Mouse (Mus musculus): ENCODE results near the gene Tmem132d. TPM values are rescaled to one million over a fixed set of nuclear protein-coding genes. Genes with fewer than 3 reads are reported as not detected.

Gene Tmem132d
- not detected in 2 replicates for polyA plus RNA-seq (2012; rRNA removed)

DNA sequence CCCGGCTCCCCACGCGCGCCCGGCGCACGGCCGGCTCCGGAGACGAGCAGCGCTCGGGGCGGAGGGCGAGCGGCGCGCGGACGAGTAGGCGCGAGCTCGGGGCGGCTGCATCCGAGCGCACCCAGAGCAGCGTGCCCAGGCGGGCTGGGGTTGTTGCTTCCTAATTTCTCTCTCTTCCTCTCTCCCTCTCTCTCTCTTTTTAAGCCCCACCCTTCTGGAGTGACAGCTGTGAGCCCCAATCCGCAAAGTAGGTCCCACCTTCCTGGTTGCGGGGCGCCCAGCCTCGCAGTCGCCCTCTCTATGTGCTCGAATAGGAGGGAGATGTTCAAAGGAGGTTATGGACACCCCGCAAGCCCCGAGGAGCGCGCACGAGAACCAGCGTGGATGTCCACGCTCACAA is at the start of gene Tmem132d:
Gene Tmem132d, minus strand, starts transcription at position 162 of the 400 bp plus-strand sequence.
- Histone ChIP-seq H3K4me3 (ENCODE audit: insufficient read depth, low read depth, low read length) (no peak within 1 kb of the TSS), H3K36me3 (ENCODE audit: control insufficient read depth, insufficient read depth, low read length) (no peaks in the 10 kb centered on the region), H3K27me3 (replicated peaks; ENCODE audit: control insufficient read depth, insufficient read depth, low read length) (no peaks in the 10 kb centered on the region), H3K4me1 (ENCODE audit: control insufficient read depth, insufficient read depth, low read length) (no peaks in the 10 kb centered on the region), H3K27ac (ENCODE audit: insufficient read depth, low read depth, low read length) (no peak within 1 kb of the TSS)
- no peak for DNase-seq
- WGBS: 2% methylated on average over 40 of the region's 40 CpGs
- TF ChIP-seq POLR2A (IDR thresholded peaks at IDR 0.05; ENCODE audit: low read depth, low read length): no peak
- no peak for TF ChIP-seq CTCF (conservative IDR thresholded peaks at IDR 0.05; ENCODE audit: insufficient read depth, insufficient read length, low read depth, low read length)

DNA sequence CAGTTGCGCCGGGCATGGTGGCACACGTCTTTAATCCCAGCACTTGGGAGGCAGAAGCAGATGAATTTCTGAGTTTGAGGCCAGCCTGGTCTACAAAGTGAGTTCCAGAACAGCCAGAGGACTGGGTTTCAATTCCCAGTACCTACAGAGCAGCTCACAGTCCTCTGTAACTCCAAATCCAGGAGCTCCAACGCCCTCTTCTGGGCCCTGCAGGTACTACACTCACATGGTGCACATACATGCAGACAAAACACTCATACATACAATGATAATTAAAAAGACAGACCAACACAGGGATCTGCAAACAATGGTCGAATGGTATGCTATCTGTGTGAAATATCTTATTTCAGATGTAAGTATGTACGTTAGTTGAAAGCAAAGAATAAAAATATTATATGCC is 47.9 kb upstream of the Tmem132d start:
- no peak overlapping the region for H3K4me3 ChIP-seq (ENCODE audit: insufficient read depth, low read depth, low read length)
- no peaks in the 10 kb centered on the region for H3K27me3 ChIP-seq (replicated peaks; ENCODE audit: control insufficient read depth, insufficient read depth, low read length)
- H3K4me1 ChIP-seq (ENCODE audit: control insufficient read depth, insufficient read depth, low read length): no peaks in the 10 kb centered on the region
- H3K36me3 ChIP-seq (ENCODE audit: control insufficient read depth, insufficient read depth, low read length): no peaks in the 10 kb centered on the region
- TF ChIP-seq POLR2A (IDR thresholded peaks at IDR 0.05; ENCODE audit: low read depth, low read length): no peak
- TF ChIP-seq CTCF (conservative IDR thresholded peaks at IDR 0.05; ENCODE audit: insufficient read depth, insufficient read length, low read depth, low read length): no peak
- no peak for DNase-seq
- 80% methylated on average over 6 of the region's 6 CpGs for WGBS
- H3K27ac ChIP-seq (ENCODE audit: insufficient read depth, low read depth, low read length): no peak overlapping the region

DNA sequence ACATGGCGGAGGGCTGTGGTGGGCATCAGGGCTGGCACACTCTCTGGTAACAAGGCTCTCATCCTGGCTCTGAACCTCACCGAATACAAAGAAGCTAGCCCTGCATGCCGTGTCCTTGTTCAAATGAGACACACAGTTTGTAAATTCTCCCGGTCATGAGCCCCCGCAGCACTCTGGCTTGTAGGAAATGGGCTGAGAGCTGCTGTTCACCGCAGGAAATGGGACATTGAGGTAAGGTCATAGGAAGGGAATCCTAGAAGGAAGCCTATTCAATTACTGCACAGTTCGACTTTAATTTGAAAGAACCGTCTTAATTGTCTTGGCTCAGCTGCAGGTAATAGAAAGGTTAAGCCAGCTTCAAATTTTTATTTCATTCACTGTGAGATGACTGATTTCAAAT is 42.5 kb upstream of the Tmem132d start:
- TF ChIP-seq POLR2A (IDR thresholded peaks at IDR 0.05; ENCODE audit: low read depth, low read length): no peak
- no peak for TF ChIP-seq CTCF (conservative IDR thresholded peaks at IDR 0.05; ENCODE audit: insufficient read depth, insufficient read length, low read depth, low read length)
- Histone ChIP-seq H3K27ac (ENCODE audit: insufficient read depth, low read depth, low read length) (no peak overlapping the region), H3K27me3 (replicated peaks; ENCODE audit: control insufficient read depth, insufficient read depth, low read length) (no peaks in the 10 kb centered on the region), H3K4me1 (ENCODE audit: control insufficient read depth, insufficient read depth, low read length) (no peaks in the 10 kb centered on the region), H3K36me3 (ENCODE audit: control insufficient read depth, insufficient read depth, low read length) (no peaks in the 10 kb centered on the region), H3K4me3 (ENCODE audit: insufficient read depth, low read depth, low read length) (no peak overlapping the region)
- DNase-seq: no peak
- WGBS: 76% methylated on average over 8 of the region's 8 CpGs

DNA sequence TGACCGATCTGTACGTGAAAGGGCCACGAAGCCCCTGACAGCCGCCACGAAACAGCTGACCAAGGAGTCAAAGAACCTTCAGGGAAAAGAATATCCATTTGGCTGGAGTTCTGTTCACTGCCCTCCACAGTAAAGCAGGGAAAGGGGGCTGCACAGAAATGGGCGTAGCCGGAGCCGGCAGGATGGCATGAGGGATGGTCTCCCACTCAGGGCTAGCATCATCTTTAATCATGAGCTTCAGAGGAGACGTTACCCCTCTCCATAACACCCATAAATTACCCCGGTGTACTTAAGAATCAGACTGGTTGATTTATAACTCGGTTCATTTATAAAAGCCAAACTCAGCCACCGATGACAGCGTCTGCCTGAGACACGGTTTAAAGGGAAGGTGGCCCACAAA is 36.9 kb upstream of the Tmem132d start:
- no peak overlapping the region for H3K4me3 ChIP-seq (ENCODE audit: insufficient read depth, low read depth, low read length)
- 24% methylated on average over 14 of the region's 14 CpGs for WGBS
- H3K27me3 ChIP-seq (replicated peaks; ENCODE audit: control insufficient read depth, insufficient read depth, low read length): no peaks in the 10 kb centered on the region
- no peaks in the 10 kb centered on the region for H3K36me3 ChIP-seq (ENCODE audit: control insufficient read depth, insufficient read depth, low read length)
- TF ChIP-seq CTCF (conservative IDR thresholded peaks at IDR 0.05; ENCODE audit: insufficient read depth, insufficient read length, low read depth, low read length) (no peak), POLR2A (IDR thresholded peaks at IDR 0.05; ENCODE audit: low read depth, low read length) (no peak)
- no peak for DNase-seq
- H3K27ac ChIP-seq (ENCODE audit: insufficient read depth, low read depth, low read length): no peak overlapping the region
- no peaks in the 10 kb centered on the region for H3K4me1 ChIP-seq (ENCODE audit: control insufficient read depth, insufficient read depth, low read length)

DNA sequence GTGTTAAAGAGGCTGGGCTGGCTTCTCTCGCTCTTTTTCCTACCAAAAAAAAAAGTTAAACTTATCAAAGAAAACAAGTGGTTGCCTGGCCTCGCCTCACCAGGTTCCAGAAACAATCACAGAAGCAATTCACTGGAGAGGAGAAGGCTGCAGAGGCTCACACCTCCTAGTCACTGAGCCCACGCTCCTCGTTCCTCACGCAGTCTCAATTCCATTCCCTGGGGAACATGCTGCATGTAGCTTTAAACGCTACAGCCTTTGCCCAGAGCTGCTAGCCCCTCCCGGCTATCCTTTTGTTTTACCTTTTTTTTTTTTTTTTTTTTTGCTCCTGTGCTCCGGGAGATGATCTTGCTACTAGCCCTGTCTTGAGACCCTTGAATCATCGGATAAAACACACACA is 31.6 kb upstream of the Tmem132d start:
- no peak overlapping the region for H3K27ac ChIP-seq (ENCODE audit: insufficient read depth, low read depth, low read length)
- no peak for DNase-seq
- no peaks in the 10 kb centered on the region for H3K27me3 ChIP-seq (replicated peaks; ENCODE audit: control insufficient read depth, insufficient read depth, low read length)
- TF ChIP-seq POLR2A (IDR thresholded peaks at IDR 0.05; ENCODE audit: low read depth, low read length): no peak
- no peak for TF ChIP-seq CTCF (conservative IDR thresholded peaks at IDR 0.05; ENCODE audit: insufficient read depth, insufficient read length, low read depth, low read length)
- H3K4me3 ChIP-seq (ENCODE audit: insufficient read depth, low read depth, low read length): no peak overlapping the region
- 2% methylated on average over 9 of the region's 9 CpGs for WGBS
- no peaks in the 10 kb centered on the region for H3K4me1 ChIP-seq (ENCODE audit: control insufficient read depth, insufficient read depth, low read length)
- no peaks in the 10 kb centered on the region for H3K36me3 ChIP-seq (ENCODE audit: control insufficient read depth, insufficient read depth, low read length)

- Histone ChIP-seq H3K27ac (ENCODE audit: insufficient read depth, low read depth, low read length) (no peak overlapping the region), H3K4me1 (ENCODE audit: control insufficient read depth, insufficient read depth, low read length) (no peaks in the 10 kb centered on the region), H3K4me3 (ENCODE audit: insufficient read depth, low read depth, low read length) (no peak overlapping the region), H3K36me3 (ENCODE audit: control insufficient read depth, insufficient read depth, low read length) (no peaks in the 10 kb centered on the region), H3K27me3 (replicated peaks; ENCODE audit: control insufficient read depth, insufficient read depth, low read length) (no peaks in the 10 kb centered on the region)
- 53% methylated on average over 3 of the region's 3 CpGs for WGBS
- no peak for DNase-seq
- no peak for TF ChIP-seq POLR2A (IDR thresholded peaks at IDR 0.05; ENCODE audit: low read depth, low read length)
Observed at GRCm38 (mm10) chr5:128460605-128461004, 27.7 kb upstream of the Tmem132d start.

DNA sequence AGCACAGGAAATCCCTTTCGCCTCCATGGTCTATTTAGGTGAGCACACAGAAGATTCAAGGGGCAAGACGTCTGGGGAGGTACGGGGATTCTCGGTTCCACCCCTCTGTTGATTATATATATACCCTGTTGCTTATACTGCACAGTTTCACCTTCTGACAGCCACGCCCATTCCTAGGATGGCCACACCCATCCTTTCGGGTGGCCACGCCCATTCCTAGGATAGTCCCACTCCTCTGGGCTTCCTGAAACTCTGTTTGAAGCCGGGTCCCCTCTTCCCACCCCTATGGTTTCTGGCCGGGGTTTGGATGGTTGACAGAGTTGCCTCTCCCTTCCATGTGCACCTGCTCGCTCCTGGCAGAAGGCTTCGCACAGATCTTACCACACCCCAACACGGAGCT is 22.9 kb upstream of the Tmem132d start:
- H3K27me3 ChIP-seq (replicated peaks; ENCODE audit: control insufficient read depth, insufficient read depth, low read length): no peaks in the 10 kb centered on the region
- H3K27ac ChIP-seq (ENCODE audit: insufficient read depth, low read depth, low read length): no peak overlapping the region
- no peak for DNase-seq
- TF ChIP-seq POLR2A (IDR thresholded peaks at IDR 0.05; ENCODE audit: low read depth, low read length) (no peak), CTCF (conservative IDR thresholded peaks at IDR 0.05; ENCODE audit: insufficient read depth, insufficient read length, low read depth, low read length) (no peak)
- H3K4me3 ChIP-seq (ENCODE audit: insufficient read depth, low read depth, low read length): no peak overlapping the region
- no peaks in the 10 kb centered on the region for H3K4me1 ChIP-seq (ENCODE audit: control insufficient read depth, insufficient read depth, low read length)
- WGBS: 77% methylated on average over 12 of the region's 12 CpGs
- no peaks in the 10 kb centered on the region for H3K36me3 ChIP-seq (ENCODE audit: control insufficient read depth, insufficient read depth, low read length)

DNA sequence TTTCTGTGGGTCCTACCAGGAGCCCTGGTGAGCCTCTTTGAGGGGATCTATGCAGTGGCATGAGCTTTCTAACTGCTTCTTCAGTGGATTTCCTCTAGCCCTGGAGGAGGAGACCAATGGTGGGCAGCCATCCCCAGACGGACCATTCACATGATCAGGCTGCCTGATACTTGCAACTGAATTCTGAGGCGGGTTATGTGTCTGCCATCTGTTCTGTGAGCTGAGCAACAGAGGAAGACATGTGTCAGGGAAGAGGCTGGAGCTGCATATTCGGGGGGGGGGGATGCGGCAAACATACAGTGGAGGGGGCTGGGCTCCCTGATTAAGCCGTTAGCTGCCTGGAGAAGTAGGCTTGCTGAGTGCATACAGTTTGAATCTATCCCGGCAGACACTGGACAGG is 19.3 kb upstream of the Tmem132d start:
- WGBS: 45% methylated on average over 6 of the region's 6 CpGs
- no peaks in the 10 kb centered on the region for H3K36me3 ChIP-seq (ENCODE audit: control insufficient read depth, insufficient read depth, low read length)

More for the DNA sequence above, 19.3 kb upstream of the Tmem132d start:
- no peak for DNase-seq
- TF ChIP-seq CTCF (conservative IDR thresholded peaks at IDR 0.05; ENCODE audit: insufficient read depth, insufficient read length, low read depth, low read length) (no peak), POLR2A (IDR thresholded peaks at IDR 0.05; ENCODE audit: low read depth, low read length) (no peak)
- Histone ChIP-seq H3K27me3 (replicated peaks; ENCODE audit: control insufficient read depth, insufficient read depth, low read length) (no peaks in the 10 kb centered on the region), H3K4me1 (ENCODE audit: control insufficient read depth, insufficient read depth, low read length) (no peaks in the 10 kb centered on the region), H3K4me3 (ENCODE audit: insufficient read depth, low read depth, low read length) (no peak overlapping the region), H3K27ac (ENCODE audit: insufficient read depth, low read depth, low read length) (no peak overlapping the region)
